Mouse (Mus musculus) cerebellum, adult 2 months (tissue): ENCODE results near the gene Gtf3c1. TPM values are rescaled to one million over a fixed set of nuclear protein-coding genes. Genes with fewer than 3 reads are reported as not detected.

Source experiments
- DNase-seq, 2 experiments: peaks; one replicate each; pipeline ENCODE4 v3.0.0; 2021
- H3K27ac ChIP-seq: fragments of 200-500 bp; 2 replicates; pipeline ENCODE4 v1.5.1; 2012; ENCODE audit warnings: low read length, control low read depth, inconsistent platforms; ENCODE audit not compliant: insufficient read depth
- H3K27me3 ChIP-seq: fragments of 200-500 bp; 2 replicates; pipeline ENCODE4 v1.6.1; 2012; ENCODE audit warnings: inconsistent platforms, mild to moderate bottlenecking, low read length, moderate library complexity; ENCODE audit not compliant: control insufficient read depth, insufficient read depth
- H3K4me1 ChIP-seq: fragments of 200-500 bp; 2 replicates; pipeline ENCODE4 v1.6.1; 2011; ENCODE audit warnings: low read length; ENCODE audit not compliant: control insufficient read depth, insufficient read depth
- H3K4me3 ChIP-seq: fragments of 200-500 bp; replicated peaks from 2 replicates; pipeline ENCODE3; 2011; ENCODE audit warnings: mild to moderate bottlenecking, low read depth, low read length, control low read depth; ENCODE audit not compliant: insufficient read depth
- CTCF ChIP-seq: fragments of 200-500 bp; IDR thresholded peaks from 2 replicates; pipeline ENCODE4 v1.5.1; 2011; ENCODE audit warnings: low read depth, mild to moderate bottlenecking, control low read depth, low read length, moderate library complexity, borderline replicate concordance; ENCODE audit not compliant: insufficient read depth
- POLR2A ChIP-seq: fragments of 200-500 bp; IDR thresholded peaks from 2 replicates; pipeline ENCODE4 v1.6.1; 2011; ENCODE audit warnings: low read length, control low read depth, borderline replicate concordance; ENCODE audit not compliant: insufficient read depth
- WGBS: fragments of 180-500 bp; shearing (Covaris S2); methylation state at CpG from one replicate; pipeline ENCODE4 v1.1.7; 2018; 5-methylcytosine and 5-hydroxymethylcytosine counted together
- polyA plus RNA-seq: library from polyadenylated mRNA; depleted of rRNA; stranded (reverse); fragments of >200 nt; gene quantifications from 2 replicates; pipeline ENCODE4 v1.2.3, GENCODE M21; 2012; rRNA removed

The Gtf3c1 gene
- 51.7 and 53.2 TPM in 2 replicates for polyA plus RNA-seq

- no peaks in the 10 kb centered on the region for H3K27me3 ChIP-seq
- 1% methylated on average over 45 of the region's 45 CpGs for WGBS
- H3K27ac ChIP-seq = peak within 1 kb of the TSS; percentile 14
- H3K4me1 ChIP-seq = peaks cover 11% of the 10 kb centered on the region; the same call in 1 of the 2 replicates
- peak within 1 kb of the TSS; percentile 93 for H3K4me3 ChIP-seq
- TF ChIP-seq POLR2A = peak; percentile 81
- no peak for TF ChIP-seq CTCF
- peak; percentile 100 for DNase-seq
These were observed at the start of gene Gtf3c1, which contains the start of gene D430042O09Rik for GRCm38 (mm10) chr7:125707593-125708022. Gtf3c1 (minus strand) TSS chr7:125707780. D430042O09Rik (plus strand) TSS chr7:125707888.

DNA sequence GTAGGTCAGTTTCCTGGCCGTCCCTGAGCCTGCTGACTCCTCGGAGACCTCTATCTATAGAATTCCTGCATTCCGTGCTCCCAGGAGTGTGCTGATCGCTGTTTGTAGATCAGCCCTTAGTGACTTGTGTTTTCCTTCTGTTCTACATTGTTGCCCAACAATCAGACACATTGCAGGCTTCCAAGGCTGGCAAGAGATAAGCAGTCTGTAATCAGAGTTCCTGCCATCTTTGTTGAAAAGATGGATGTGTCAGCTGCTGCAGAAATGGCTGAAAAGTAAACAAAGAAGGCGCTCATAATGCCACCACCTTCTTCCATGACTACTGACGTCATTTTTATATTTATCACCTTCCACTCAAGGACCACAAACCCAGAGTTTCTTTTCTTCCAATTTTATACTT lies 49.2 kb upstream of the Gtf3c1 start:
- TF ChIP-seq POLR2A (no peak), CTCF (no peak)
- H3K27ac ChIP-seq = no peak overlapping the region
- H3K27me3 ChIP-seq = no peaks in the 10 kb centered on the region
- 95% methylated on average over 6 of the region's 6 CpGs for WGBS
- H3K4me1 ChIP-seq = no peaks in the 10 kb centered on the region
- no peak overlapping the region for H3K4me3 ChIP-seq
- DNase-seq = no peak

DNA sequence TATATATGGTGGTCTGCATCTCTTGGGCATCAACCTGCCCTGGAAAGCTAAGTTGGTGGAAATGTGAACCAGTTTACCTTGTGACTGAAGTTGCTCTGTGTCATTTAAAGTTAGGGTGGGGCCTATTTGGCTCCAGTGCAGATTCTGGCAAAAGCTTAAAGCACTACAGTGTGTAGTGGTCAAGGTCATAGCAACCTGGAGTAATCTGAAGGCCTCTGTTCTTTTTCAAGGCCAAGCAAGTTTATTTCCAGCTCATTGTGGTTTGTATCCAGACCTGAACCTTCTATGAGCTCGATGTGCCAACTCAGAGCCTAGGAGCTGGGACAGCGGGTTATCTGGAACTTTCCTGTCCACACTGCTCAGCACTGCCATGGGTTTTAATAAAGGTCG lies 45.7 kb upstream of the Gtf3c1 start:
- Histone ChIP-seq H3K4me1 (no peaks in the 10 kb centered on the region), H3K27ac (no peak overlapping the region), H3K4me3 (no peak overlapping the region), H3K27me3 (no peaks in the 10 kb centered on the region)
- WGBS = 95% methylated on average over 3 of the region's 3 CpGs
- TF ChIP-seq CTCF (no peak), POLR2A (no peak)
- no peak for DNase-seq

DNA sequence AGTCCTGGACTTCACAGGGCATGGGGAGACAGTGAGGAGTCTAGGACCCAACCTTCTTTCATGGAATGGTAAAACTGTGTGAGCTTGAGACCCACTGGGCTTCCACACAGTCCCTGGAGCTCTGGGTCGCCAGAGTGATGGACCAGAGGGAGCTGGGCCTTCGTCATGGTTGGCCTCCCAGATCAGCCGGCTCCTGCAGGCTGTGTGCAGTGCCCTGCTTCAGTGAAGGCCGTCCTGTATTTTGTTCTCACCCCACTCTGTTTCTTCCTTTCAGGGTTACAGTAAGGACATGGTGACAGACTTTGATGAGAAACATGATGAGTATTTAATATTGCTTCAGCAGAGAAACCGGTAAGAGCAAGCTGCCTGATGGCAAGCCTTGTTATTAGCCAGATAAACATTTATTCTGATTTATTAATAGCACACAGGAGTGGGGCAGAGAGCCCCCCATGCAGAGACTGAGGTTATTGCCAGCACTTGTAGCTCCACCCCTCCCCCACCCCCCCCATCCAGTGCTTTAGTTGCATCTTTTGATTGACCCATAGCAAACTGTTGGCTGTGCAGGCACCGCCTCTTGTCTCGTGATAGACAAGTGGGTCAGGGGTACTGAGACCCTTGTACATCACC lies 45.2 kb upstream of the Gtf3c1 start:
- DNase-seq = no peak

GRCm38 (mm10) chr7:125748186-125748585 lies 40.6 kb upstream of the Gtf3c1 start:
- TF ChIP-seq CTCF (peak; percentile 25; the same call in 1 of the 2 replicates), POLR2A (no peak)
- peak in 1 of 2 experiments; percentile 28 for DNase-seq
- no peak overlapping the region for H3K27ac ChIP-seq
- 56% methylated on average over 3 of the region's 3 CpGs for WGBS
- no peaks in the 10 kb centered on the region for H3K27me3 ChIP-seq
- H3K4me3 ChIP-seq = no peak overlapping the region
- H3K4me1 ChIP-seq = no peaks in the 10 kb centered on the region

More for the DNA sequence above, 45.2 kb upstream of the Gtf3c1 start:
- Histone ChIP-seq H3K27me3 (no peaks in the 10 kb centered on the region), H3K4me3 (no peak overlapping the region), H3K4me1 (no peaks in the 10 kb centered on the region), H3K27ac (no peak overlapping the region)
- 88% methylated on average over 7 of the region's 7 CpGs for WGBS
- no peak for TF ChIP-seq POLR2A
- no peak for TF ChIP-seq CTCF

DNA sequence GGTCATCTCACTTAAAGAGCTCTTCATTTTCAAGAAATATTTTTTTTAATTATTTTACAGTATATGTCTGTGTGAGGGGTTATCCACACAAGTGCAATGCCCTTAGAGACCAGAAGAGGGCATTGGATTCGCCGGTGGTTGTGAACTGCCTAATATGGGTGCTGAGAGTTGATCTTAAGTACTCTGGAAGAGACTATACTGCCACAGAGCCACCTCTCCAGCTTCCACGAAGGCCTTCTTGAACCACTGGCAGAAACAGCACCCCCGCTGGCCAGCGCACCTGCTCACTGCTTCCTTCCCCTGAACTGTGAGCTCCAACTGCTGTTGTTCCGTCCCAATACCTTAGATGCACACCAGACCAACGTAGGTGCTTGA lies 39.7 kb upstream of the Gtf3c1 start:
- Histone ChIP-seq H3K4me3 (no peak overlapping the region), H3K4me1 (no peaks in the 10 kb centered on the region), H3K27me3 (no peaks in the 10 kb centered on the region), H3K27ac (no peak overlapping the region)
- no peak for DNase-seq
- 0 out of 2 replicates have a peak, but pooled peaks have one; percentile 3 for TF ChIP-seq CTCF
- TF ChIP-seq POLR2A = no peak
- WGBS = 66% methylated on average over 7 of the region's 7 CpGs

GRCm38 (mm10) chr7:125746621-125747315 lies 39.2 kb upstream of the Gtf3c1 start:
- 94% methylated on average over 2 of the region's 2 CpGs for WGBS
- Histone ChIP-seq H3K27ac (no peak overlapping the region), H3K4me1 (no peaks in the 10 kb centered on the region), H3K4me3 (no peak overlapping the region), H3K27me3 (no peaks in the 10 kb centered on the region)
- TF ChIP-seq POLR2A (no peak), CTCF (no peak)
- no peak for DNase-seq

GRCm38 (mm10) chr7:125744774-125745173 lies 37.2 kb upstream of the Gtf3c1 start:
- TF ChIP-seq CTCF (no peak), POLR2A (no peak)
- DNase-seq = no peak
- Histone ChIP-seq H3K27me3 (no peaks in the 10 kb centered on the region), H3K4me1 (no peaks in the 10 kb centered on the region), H3K27ac (no peak overlapping the region), H3K4me3 (no peak overlapping the region)
- 91% methylated on average over 1 of the region's 1 CpGs for WGBS
